Mouse (Mus musculus) embryonic fibroblast, embryonic 13.5 days (primary cell): Measurements from ENCODE around the gene 4930524B15Rik.

Source experiments
- CTCF ChIP-seq: IDR thresholded peaks from 2 replicates; pipeline ENCODE4 v1.5.1; 2011; ENCODE audit warnings: mild to moderate bottlenecking, control low read depth, low read length, moderate library complexity, borderline replicate concordance; ENCODE audit not compliant: insufficient read depth
- POLR2A ChIP-seq: IDR thresholded peaks from 2 replicates; pipeline ENCODE4 v1.6.1; 2011; ENCODE audit warnings: low read depth, mild to moderate bottlenecking, control low read depth, low read length, moderate library complexity

DNA sequence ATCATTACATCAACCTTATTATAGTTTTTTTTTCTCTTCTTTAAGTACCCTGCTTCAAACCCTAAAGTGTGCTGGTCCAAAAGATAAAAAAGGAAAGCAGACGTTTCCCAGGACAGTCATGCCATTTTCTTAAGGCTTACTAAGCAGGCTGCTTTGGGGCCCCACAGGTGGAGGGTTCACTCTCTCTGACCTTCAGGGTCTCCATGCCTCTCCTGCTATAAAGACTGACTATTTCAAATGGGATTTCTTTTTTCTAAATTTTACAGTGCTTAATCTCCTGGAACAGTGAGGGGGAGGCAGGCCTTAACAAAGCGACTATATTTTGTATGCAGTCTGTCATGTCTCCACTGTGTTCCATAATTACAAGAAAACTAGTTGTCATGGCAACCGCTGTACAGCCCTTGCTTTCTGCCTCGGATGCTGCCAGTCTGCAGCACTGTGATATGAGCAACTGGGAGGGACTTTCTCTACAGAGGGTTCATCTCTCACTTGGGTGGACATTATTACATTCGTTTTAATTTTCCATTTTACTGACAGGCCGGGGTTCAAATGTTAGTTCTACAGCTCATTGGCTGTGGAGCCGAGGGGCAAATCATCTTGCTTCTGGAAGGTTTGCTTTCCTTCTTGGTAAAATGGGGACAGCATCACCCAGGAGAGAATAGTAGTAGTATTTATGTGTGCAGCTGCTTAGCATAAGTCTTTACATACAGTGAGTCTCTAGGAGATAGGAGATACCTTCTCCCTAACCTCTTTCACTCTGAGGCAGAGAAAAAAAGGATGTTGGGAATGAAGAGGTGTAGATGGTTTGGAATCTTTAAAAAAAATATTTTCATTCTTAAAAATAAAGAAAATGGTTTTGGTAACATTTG is 62.3 kb downstream of the 4930524B15Rik start:
- TF ChIP-seq CTCF, result no peak
- no peak for TF ChIP-seq POLR2A
